Mouse (Mus musculus): ENCODE data around the gene Acot11.

DNA sequence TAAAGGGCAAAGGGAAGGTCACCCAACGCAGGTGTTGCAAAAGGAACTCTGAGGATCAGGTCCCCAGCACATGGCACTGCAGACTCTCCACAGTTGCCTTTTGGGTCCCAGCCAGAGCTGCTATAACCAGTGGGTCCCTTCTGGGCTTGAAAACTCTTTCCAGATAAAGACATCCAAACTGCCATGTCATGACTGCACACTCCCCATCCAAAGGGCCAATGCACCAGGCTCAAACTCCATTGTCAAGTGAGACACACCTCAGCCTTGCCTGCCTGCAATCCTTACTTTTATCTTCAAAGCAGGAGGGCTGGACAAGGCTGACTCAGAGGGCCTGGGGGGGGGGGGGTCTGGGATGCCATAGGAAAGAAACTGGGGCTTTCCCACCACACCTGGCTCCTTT lies 13.9 kb downstream of the Acot11 start:
- TF ChIP-seq CTCF (conservative IDR thresholded peaks at IDR 0.05; ENCODE audit: low read length) (no peak), NANOG (IDR thresholded peaks at IDR 0.05; ENCODE audit: borderline replicate concordance, low read length) (no peak)

Measured in E14TG2a.4 (cell line).